Mouse (Mus musculus): Measurements from ENCODE around the gene Nme9. TPM values are rescaled to one million over a fixed set of nuclear protein-coding genes. Genes with fewer than 3 reads are reported as not detected.

Nme9 gene
- total and polyA plus RNA-seq, 2 experiments from 2014 or later = 0.18 TPM; not detected in 1

DNA sequence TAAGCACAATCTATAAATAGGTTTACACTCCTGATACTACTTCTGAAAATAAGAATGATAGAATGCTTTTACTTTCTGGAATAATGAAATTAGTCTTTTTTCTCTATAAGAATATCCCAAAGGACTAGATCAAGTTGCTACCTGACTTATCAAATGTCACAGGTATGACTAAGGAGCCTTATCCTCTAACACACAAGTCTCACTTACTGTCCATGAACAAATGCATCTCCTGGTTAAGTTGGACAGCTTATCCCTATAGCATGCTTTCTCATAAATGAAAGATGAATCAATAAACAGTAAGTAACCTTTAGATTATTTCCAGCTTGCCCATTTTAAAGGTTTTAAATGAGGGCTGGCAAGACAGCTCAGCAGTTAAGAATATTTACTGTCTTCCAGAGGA lies 33.4 kb downstream of the Nme9 start:
- no peaks in the 10 kb centered on the region for H3K27me3 ChIP-seq (ENCODE audit: control insufficient read depth, insufficient read depth, low read length)
- H3K4me1 ChIP-seq (ENCODE audit: control insufficient read depth, insufficient read depth) = no peaks in the 10 kb centered on the region
- DNase-seq (ENCODE audit: low spot score) = no peak
- H3K36me3 ChIP-seq (replicated peaks; ENCODE audit: control insufficient read depth, insufficient read depth, low read length) = peaks cover 53% of the 10 kb centered on the region
- H3K4me2 ChIP-seq (ENCODE audit: low read depth, low read length) = no peak overlapping the region
- no peak overlapping the region for H3K4me3 ChIP-seq (ENCODE audit: low read depth, low read length)
- no peak overlapping the region for H3K27ac ChIP-seq (ENCODE audit: low read depth)
- H3K9ac ChIP-seq (replicated peaks; ENCODE audit: low read depth, low read length) = no peak overlapping the region
- no peak for TF ChIP-seq EP300 (IDR thresholded peaks at IDR 0.05; ENCODE audit: low read depth)
- no peak for TF ChIP-seq CTCF (IDR thresholded peaks at IDR 0.05; ENCODE audit: low read depth)
- no peak for ATAC-seq (ENCODE audit: insufficient read depth, low read depth)
- no peaks in the 10 kb centered on the region for H3K9me3 ChIP-seq (replicated peaks; ENCODE audit: control insufficient read depth, low read length)

GRCm38 (mm10) chr9:99485144-99485543 lies 33.9 kb downstream of the Nme9 start:
- DNase-seq (ENCODE audit: low spot score) (no peak), ATAC-seq (ENCODE audit: insufficient read depth, low read depth) (no peak)
- H3K27me3 ChIP-seq (ENCODE audit: control insufficient read depth, insufficient read depth, low read length) = no peaks in the 10 kb centered on the region
- H3K27ac ChIP-seq (ENCODE audit: low read depth) = no peak overlapping the region
- H3K4me1 ChIP-seq (ENCODE audit: control insufficient read depth, insufficient read depth) = no peaks in the 10 kb centered on the region
- H3K4me2 ChIP-seq (ENCODE audit: low read depth, low read length) = no peak overlapping the region
- peaks cover 57% of the 10 kb centered on the region for H3K36me3 ChIP-seq (replicated peaks; ENCODE audit: control insufficient read depth, insufficient read depth, low read length)
- H3K9ac ChIP-seq (replicated peaks; ENCODE audit: low read depth, low read length) = no peak overlapping the region
- H3K9me3 ChIP-seq (replicated peaks; ENCODE audit: control insufficient read depth, low read length) = no peaks in the 10 kb centered on the region
- WGBS = 95% methylated on average over 4 of the region's 4 CpGs
- TF ChIP-seq EP300 (IDR thresholded peaks at IDR 0.05; ENCODE audit: low read depth) = no peak
- no peak for TF ChIP-seq CTCF (IDR thresholded peaks at IDR 0.05; ENCODE audit: low read depth)
- H3K4me3 ChIP-seq (ENCODE audit: low read depth, low read length) = no peak overlapping the region

DNA sequence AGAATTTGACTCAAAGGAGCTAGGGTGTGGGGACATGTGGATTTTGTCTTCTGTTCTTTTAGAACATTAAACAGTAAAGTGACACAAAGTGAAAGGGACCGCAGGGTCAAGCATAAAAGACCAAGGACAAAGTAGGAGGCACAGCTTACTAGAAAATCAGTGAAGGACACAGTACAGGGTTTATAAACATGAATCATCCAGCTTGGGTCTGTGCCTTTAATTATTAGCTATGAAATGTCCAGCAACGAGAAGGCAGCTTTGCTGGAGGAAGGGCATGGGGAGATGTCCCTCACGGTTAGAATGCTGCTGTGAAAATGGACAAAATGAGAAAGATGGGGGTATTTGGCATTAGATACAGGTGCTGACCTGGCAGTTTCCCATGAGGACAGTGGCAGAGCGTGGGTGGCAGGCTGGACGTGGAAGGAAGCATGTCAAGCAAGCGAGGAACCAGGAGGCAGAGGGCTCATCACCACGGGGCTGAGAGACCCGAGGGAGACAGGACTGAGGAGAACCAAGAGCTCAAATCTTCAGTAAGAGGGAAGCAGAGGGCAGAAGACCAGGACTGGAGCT lies 35.9 kb downstream of the Nme9 start:
- no peaks in the 10 kb centered on the region for H3K27me3 ChIP-seq (ENCODE audit: control insufficient read depth, insufficient read depth, low read length)
- peaks cover 55% of the 10 kb centered on the region for H3K36me3 ChIP-seq (replicated peaks; ENCODE audit: control insufficient read depth, insufficient read depth, low read length)
- 87% methylated on average over 8 of the region's 8 CpGs for WGBS
- no peak for TF ChIP-seq CTCF (IDR thresholded peaks at IDR 0.05; ENCODE audit: low read depth)
- TF ChIP-seq EP300 (IDR thresholded peaks at IDR 0.05; ENCODE audit: low read depth) = no peak
- no peak overlapping the region for H3K4me3 ChIP-seq (ENCODE audit: low read depth, low read length)
- no peaks in the 10 kb centered on the region for H3K4me1 ChIP-seq (ENCODE audit: control insufficient read depth, insufficient read depth)
- H3K27ac ChIP-seq (ENCODE audit: low read depth) = no peak overlapping the region
- H3K9ac ChIP-seq (replicated peaks; ENCODE audit: low read depth, low read length) = no peak overlapping the region
- DNase-seq (ENCODE audit: low spot score) = no peak
- no peak overlapping the region for H3K4me2 ChIP-seq (ENCODE audit: low read depth, low read length)
- no peaks in the 10 kb centered on the region for H3K9me3 ChIP-seq (replicated peaks; ENCODE audit: control insufficient read depth, low read length)
- ATAC-seq (ENCODE audit: insufficient read depth, low read depth) = no peak

GRCm38 (mm10) chr9:99487841-99488240 lies 36.6 kb downstream of the Nme9 start:
- H3K4me2 ChIP-seq (ENCODE audit: low read depth, low read length) = no peak overlapping the region
- peaks cover 59% of the 10 kb centered on the region for H3K36me3 ChIP-seq (replicated peaks; ENCODE audit: control insufficient read depth, insufficient read depth, low read length)
- ATAC-seq (ENCODE audit: insufficient read depth, low read depth) (no peak), DNase-seq (ENCODE audit: low spot score) (no peak)
- H3K9ac ChIP-seq (replicated peaks; ENCODE audit: low read depth, low read length) = no peak overlapping the region
- H3K4me3 ChIP-seq (ENCODE audit: low read depth, low read length) = no peak overlapping the region
- H3K9me3 ChIP-seq (replicated peaks; ENCODE audit: control insufficient read depth, low read length) = no peaks in the 10 kb centered on the region
- H3K27me3 ChIP-seq (ENCODE audit: control insufficient read depth, insufficient read depth, low read length) = no peaks in the 10 kb centered on the region
- 82% methylated on average over 3 of the region's 3 CpGs for WGBS
- TF ChIP-seq CTCF (IDR thresholded peaks at IDR 0.05; ENCODE audit: low read depth) = no peak
- TF ChIP-seq EP300 (IDR thresholded peaks at IDR 0.05; ENCODE audit: low read depth) = no peak
- no peak overlapping the region for H3K27ac ChIP-seq (ENCODE audit: low read depth)
- H3K4me1 ChIP-seq (ENCODE audit: control insufficient read depth, insufficient read depth) = no peaks in the 10 kb centered on the region

- Histone ChIP-seq H3K27ac (ENCODE audit: low read depth) (no peak overlapping the region), H3K4me1 (ENCODE audit: control insufficient read depth, insufficient read depth) (no peaks in the 10 kb centered on the region), H3K27me3 (ENCODE audit: control insufficient read depth, insufficient read depth, low read length) (no peaks in the 10 kb centered on the region), H3K4me3 (ENCODE audit: low read depth, low read length) (no peak overlapping the region), H3K36me3 (replicated peaks; ENCODE audit: control insufficient read depth, insufficient read depth, low read length) (peaks cover 65% of the 10 kb centered on the region), H3K9ac (replicated peaks; ENCODE audit: low read depth, low read length) (no peak overlapping the region), H3K4me2 (ENCODE audit: low read depth, low read length) (no peak overlapping the region), H3K9me3 (replicated peaks; ENCODE audit: control insufficient read depth, low read length) (no peaks in the 10 kb centered on the region)
- 92% methylated on average over 4 of the region's 4 CpGs for WGBS
- ATAC-seq (ENCODE audit: insufficient read depth, low read depth) (no peak), DNase-seq (ENCODE audit: low spot score) (no peak)
- TF ChIP-seq EP300 (IDR thresholded peaks at IDR 0.05; ENCODE audit: low read depth) (no peak), CTCF (IDR thresholded peaks at IDR 0.05; ENCODE audit: low read depth) (no peak)
Measured at GRCm38 (mm10) chr9:99491050-99491449, 39.8 kb downstream of the Nme9 start.

DNA sequence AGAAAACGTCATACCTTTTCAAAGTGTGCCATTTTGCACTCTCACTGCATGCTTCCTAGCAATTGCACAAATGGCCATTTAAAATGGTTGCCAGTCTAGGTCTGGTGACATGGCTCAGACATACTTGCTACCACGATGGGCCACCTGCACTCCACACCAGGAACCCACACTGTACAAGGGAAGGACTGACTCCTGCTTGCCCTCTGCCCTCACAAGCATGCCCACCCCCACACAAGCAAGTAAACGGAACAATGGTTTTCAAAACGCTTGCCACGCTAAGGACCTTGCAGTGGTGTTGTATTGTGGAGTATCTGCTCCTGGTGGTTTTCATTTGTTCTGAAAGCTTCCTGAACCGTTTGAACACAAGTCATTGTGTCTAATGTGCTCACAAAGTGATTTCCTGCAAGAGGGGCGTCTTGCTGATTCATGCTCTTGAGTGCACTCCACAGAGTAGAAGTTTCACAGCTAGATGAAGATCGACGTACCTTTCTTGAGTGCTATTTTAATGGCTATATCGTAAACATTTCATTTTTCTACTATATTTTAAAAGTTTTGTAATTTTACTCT lies 41.4 kb downstream of the Nme9 start:
- Histone ChIP-seq H3K4me1 (ENCODE audit: control insufficient read depth, insufficient read depth) (no peaks in the 10 kb centered on the region), H3K27ac (ENCODE audit: low read depth) (no peak overlapping the region), H3K4me2 (ENCODE audit: low read depth, low read length) (no peak overlapping the region), H3K4me3 (ENCODE audit: low read depth, low read length) (no peak overlapping the region), H3K9me3 (replicated peaks; ENCODE audit: control insufficient read depth, low read length) (no peaks in the 10 kb centered on the region), H3K27me3 (ENCODE audit: control insufficient read depth, insufficient read depth, low read length) (no peaks in the 10 kb centered on the region), H3K9ac (replicated peaks; ENCODE audit: low read depth, low read length) (no peak overlapping the region), H3K36me3 (replicated peaks; ENCODE audit: control insufficient read depth, insufficient read depth, low read length) (peaks cover 60% of the 10 kb centered on the region)
- ATAC-seq (ENCODE audit: insufficient read depth, low read depth) (no peak), DNase-seq (ENCODE audit: low spot score) (no peak)
- WGBS = 78% methylated on average over 10 of the region's 10 CpGs
- TF ChIP-seq EP300 (IDR thresholded peaks at IDR 0.05; ENCODE audit: low read depth) = no peak
- TF ChIP-seq CTCF (IDR thresholded peaks at IDR 0.05; ENCODE audit: low read depth) = no peak

Measured in heart, postnatal 0 days (tissue).